Mouse (Mus musculus): ENCODE measurements at regions not wholly inside any gene's neighbourhood (a gene's known extent, or its start where the extent isn't known, plus 50 kb on each side); places are given as distances from the start of the nearest gene placed in this dataset.

DNA sequence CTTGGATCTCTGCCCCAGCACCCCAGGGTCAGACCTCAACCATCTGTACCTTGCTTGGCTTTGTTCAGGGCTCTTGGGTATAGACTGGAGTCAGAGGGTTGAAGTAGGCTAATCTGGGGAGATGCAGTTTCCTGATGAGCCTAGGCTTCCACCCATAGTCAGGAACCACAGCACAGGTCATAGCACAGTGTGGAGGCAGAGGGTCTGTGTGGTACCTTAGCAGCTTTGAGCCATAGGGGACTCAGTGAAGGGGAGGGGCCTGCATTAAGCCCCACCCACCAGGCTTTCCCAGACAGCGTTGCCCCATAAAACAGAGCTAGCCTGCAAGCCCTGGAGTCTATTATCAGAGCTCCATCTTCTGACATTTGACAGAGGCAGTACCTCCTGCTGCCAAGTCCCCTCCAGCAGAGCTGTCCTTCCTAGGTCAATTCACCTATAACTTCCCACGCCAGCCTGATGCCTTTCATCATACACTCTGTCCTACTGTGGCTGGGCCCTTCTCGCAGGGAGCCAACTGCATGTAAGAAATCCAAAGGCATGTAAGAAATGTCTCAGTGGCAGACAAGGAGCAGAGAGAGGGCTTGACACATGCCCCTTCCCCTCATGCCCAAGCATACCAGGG lies 54.5 kb upstream of the A530016L24Rik start:
- DNase-seq (ENCODE audit: low spot score in 2 of 2): no peak

DNA sequence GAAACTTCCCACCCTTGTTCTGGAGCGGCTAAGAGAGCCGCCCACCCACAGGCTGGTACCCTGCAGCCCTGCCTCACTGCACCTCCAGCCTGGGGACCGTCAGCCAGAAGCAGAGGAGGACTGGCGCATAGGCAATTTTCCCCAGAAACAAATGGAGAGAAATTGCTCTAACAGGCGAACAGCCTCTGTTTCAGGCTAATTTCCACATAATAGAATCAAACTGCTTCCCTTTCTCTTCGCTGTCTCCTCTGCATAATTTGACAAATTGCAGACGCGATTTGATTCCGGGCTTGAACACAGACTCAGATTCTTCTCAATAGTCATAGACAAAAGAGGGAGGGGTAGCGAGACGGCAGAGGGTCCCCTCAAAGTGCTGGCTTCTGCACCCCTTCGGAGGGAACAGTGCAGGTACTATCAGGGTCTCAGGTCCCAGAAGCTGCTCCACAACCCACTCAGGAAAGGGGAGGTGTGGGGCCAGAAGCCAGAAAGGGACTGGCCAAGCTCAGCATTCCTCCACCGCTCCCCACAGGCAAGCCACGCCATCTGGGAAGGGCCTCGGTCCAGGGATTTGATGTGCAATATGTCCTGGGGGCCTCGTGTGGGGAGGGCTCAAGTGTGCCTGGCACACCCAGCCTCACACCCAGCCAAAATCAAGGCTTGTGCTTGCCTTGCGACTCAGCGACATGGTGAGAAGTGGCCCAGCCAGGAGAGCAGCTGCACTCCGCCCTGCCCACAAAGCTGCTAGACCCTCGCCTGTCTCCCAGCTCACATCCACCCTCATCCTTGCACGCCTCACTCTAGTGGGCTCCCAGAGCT lies 53.7 kb upstream of the A530016L24Rik start:
- DNase-seq (ENCODE audit: low spot score in 2 of 2): peak; percentile 40 to 61

DNA sequence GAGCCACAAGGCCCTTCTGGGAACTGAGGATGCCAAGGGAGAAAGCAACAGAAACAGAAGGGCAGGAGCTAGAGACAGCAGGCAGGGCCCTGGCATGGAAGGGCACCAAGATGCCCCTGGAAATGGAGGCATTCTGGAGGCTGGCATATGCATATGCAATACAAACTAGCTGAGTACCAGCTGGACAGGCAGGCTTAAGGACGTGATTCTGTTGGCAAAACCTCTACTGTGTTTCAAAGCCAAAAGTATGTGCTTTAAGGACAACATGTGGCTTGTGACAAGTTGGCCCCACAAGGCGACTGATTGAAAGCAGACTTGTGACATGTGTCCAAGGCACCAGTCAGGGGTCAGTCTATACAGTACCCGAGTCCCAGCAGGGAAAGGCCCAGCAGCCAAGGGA lies 52.2 kb upstream of the A530016L24Rik start:
- DNase-seq (ENCODE audit: low spot score in 2 of 2): no peak

DNA sequence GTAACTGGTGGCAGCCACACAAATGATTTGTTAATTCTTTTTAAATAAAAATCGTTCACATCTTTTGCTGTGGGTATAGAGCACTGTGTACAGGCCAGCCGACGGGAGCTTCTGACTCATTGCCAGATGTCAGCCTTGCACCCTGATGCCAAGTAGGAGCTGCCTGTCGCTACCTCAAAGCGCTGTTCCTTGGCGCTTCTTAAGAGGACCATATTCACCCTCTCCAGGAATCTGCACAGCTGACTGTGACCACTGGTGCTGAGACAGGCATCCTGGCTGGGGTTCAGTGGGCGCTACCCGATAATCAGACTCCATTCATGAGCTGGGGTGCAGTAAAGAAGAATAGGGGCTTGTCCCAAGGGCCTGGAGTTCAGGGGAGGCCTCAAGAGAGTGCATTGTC lies 51.0 kb upstream of the A530016L24Rik start:
- DNase-seq (ENCODE audit: low spot score in 2 of 2): no peak
